Mouse (Mus musculus) gastrocnemius, postnatal 36 days (tissue): ENCODE data around the gene Olfr1377. TPM values are rescaled to one million over a fixed set of nuclear protein-coding genes. Genes with fewer than 3 reads are reported as not detected.

Experiments used
- total RNA-seq, 2 experiments: library from RNA; stranded (reverse); gene quantifications; 2 replicates each; pipeline ENCODE4 v1.2.3; 2021

Olfr1377 gene
- total RNA-seq, 2 experiments from 2014 or later = not detected

Other genes with a start within 250 kb of the Olfr1377 start
- 1 to 10 TPM; 3.8 to 5.3 TPM for gene Zfp354c, start 154.2 kb upstream of the Olfr1377 start, total RNA-seq
- 1 to 10 TPM; 1.4 TPM for gene Zfp879, start 140.4 kb upstream of the Olfr1377 start, total RNA-seq
- not detected for gene Grm6, start 131.3 kb upstream of the Olfr1377 start, total RNA-seq
- 1 to 10 TPM in 1 of 2 experiments, under 1 TPM in 1; 0.97 to 1.6 TPM for gene Zfp454, start 94.3 kb upstream of the Olfr1377 start, total RNA-seq
- 1 to 10 TPM; 2.8 to 3.3 TPM for gene Zfp2, start 65.8 kb upstream of the Olfr1377 start, total RNA-seq
- 1 to 10 TPM; 1.9 to 2.1 TPM for gene Zfp354b, start 50.3 kb upstream of the Olfr1377 start, total RNA-seq
- gene 4933414I15Rik, start 38.2 kb upstream of the Olfr1377 start, total RNA-seq = not detected
- gene Prop1, start 28.2 kb upstream of the Olfr1377 start, total RNA-seq = not detected
- gene Olfr1378, start 15.4 kb upstream of the Olfr1377 start, total RNA-seq = not detected
- not detected for gene Olfr51, start 21.6 kb downstream of the Olfr1377 start, total RNA-seq
- not detected for gene Olfr54, start 32.3 kb downstream of the Olfr1377 start, total RNA-seq
- not detected for gene Olfr1375, start 66.1 kb downstream of the Olfr1377 start, total RNA-seq
- gene Zfp354a, start 77.3 kb downstream of the Olfr1377 start, total RNA-seq = 1 to 10 TPM; 2.9 to 3.0 TPM
- not detected for gene Gm12569, start 238.5 kb downstream of the Olfr1377 start, total RNA-seq